Mouse (Mus musculus): ENCODE measurements around the gene Txndc15.
"Not testable (repeated sequence)": the region's sequence is repeated elsewhere in the genome, so short reads cannot be mapped to it uniquely, and the experiment has no call there.

- not testable (repeated sequence) for TF ChIP-seq CTCF, POLR2A (IDR thresholded peaks at IDR 0.05; ENCODE audit: insufficient read depth, low read depth, low read length)
These were observed 18.5 kb upstream of the Txndc15 start for GRCm38 (mm10) chr13:55695989-55696388.
